Mouse (Mus musculus) heart, adult 2 months (tissue): Measurements from ENCODE around the gene Mad1l1.

Experiments used
- CTCF ChIP-seq: fragments of 200-600 bp; IDR thresholded peaks from 2 replicates; pipeline ENCODE4 v1.8.1; 2022; ENCODE audit warnings: antibody characterized with exemption, mild to moderate bottlenecking, moderate library complexity
- EP300 ChIP-seq: fragments of 200-500 bp; IDR thresholded peaks from 2 replicates; pipeline ENCODE4 v1.6.1; 2011; ENCODE audit warnings: low read depth, low read length, control low read depth; ENCODE audit not compliant: insufficient read depth
- POLR2A ChIP-seq: fragments of 200-500 bp; IDR thresholded peaks from 2 replicates; pipeline ENCODE4 v1.6.1; 2011; ENCODE audit warnings: mild to moderate bottlenecking, low read depth, low read length, control low read depth; ENCODE audit not compliant: insufficient read depth

DNA sequence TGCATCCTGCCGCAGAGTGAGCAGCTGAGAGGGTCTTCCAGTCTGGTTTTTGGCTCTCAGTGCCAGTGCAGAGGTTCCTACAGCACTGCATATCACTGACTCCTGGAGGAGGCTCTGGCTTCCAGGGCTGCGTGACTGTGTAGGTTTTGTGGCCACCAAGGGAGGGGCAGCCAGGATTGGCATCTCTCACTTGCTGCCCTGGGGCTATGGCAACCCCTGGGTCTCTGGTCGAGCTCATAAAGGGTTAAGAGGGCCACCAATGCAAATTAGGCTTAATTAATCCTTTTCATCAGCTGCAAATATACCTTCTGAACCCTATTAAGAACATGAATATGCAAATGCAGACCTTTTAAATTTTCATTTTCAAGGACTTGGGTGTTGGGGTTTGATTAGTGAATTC, 318.8 kb downstream of the Mad1l1 start:
- no peak for TF ChIP-seq CTCF
- no peak for TF ChIP-seq EP300
- TF ChIP-seq POLR2A, result no peak
